Mouse (Mus musculus) gastrocnemius, postnatal 14 days (tissue): ENCODE measurements around the gene S1pr1. TPM values are rescaled to one million over a fixed set of nuclear protein-coding genes. Genes with fewer than 3 reads are reported as not detected.

Experiments used
- DNase-seq: peaks from one replicate; pipeline ENCODE4 v3.0.0; 2021; ENCODE audit warnings: mixed read lengths
- intact Hi-C: fragments of 180-260 bp; cut with DNase I; formaldehyde crosslinking; loops from one replicate; pipeline ENCODE4 v1.15.1; 2025; ENCODE audit warnings: low total_unique reads
- total RNA-seq, 2 experiments: library from RNA; stranded (reverse); gene quantifications; 2 replicates each; pipeline ENCODE4 v1.2.3; 2021

Gene S1pr1
- total RNA-seq, 2 experiments from 2014 or later: 19.7 to 43.0 TPM

DNA sequence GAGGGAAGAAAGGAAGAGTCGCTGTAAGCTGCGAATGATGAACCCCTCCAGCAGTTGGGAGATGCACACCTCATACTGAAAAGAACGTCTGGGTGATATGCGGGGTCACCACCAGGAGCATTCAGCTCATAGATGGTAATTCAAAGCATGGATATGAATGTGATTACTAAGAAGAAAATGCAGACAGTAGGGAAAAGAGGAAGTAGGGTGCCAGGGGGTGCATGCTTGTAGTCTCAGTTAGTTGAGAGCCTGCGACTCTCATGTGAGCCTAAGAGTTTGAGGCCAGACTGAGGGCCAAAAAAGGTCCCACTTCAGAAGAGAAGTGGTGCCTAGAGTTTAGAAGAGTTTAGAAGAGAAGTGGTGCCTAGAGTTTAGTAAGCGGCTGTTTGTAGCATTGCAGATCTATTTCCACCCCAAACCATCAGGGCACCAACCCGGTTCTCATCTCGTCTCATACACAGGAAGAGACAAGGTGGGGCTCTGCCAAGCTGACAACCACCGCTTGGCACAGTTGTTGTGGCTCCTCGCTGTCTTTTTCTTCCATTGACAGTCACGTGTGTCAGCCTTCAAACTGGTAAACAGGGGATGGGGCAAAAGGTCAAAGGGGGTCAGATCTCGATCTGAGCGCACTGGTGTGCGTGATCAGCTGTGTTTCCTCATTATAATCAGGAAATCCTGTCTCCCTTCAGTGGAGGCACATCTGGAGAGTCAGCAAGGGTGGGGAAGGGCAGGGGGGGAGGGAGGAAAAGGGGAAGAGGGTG is 32.4 kb downstream of the S1pr1 start:
- intact Hi-C loops: no loop called here
- DNase-seq: no peak

DNA sequence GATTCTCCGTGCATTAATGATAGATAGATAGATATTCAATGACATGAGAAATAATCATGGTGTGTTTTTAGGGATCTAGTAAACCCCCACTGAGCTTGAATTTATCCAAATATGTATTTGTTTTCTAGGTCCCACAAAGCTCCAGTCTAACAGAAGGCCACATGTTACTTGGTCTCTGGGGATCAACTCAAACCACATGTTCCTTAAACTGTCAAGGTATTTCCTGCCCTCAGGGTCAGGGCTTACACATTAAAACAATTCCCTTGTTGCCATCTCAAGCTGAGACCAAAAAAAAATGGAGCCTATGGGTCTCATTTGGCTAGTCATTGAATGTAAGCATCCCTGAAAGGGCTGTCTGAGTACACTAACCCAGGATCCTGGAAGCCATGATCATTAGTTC is 33.7 kb downstream of the S1pr1 start:
- DNase-seq: no peak
- intact Hi-C loops: no loop called here

DNA sequence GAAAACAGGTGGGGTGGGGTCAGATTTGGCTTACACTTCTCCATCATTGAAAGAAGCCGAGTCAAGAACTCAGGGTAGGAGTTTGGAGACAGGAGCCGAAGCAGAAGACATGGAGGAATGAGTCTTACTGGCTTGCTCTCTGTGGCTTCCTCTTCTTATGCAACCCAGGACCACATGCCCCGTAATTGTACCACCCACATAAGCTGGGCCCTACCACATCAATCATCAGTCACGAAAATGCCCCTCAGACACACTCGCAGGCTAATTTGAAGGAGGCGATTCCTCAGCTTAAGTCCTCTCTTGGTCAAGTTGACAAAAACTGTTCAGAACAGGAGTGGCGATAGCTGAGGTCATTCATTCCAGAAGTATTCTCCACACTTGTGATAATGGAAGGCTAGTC is 35.9 kb downstream of the S1pr1 start:
- no peak for DNase-seq
- intact Hi-C loops: no loop called here

GRCm38 (mm10) chr3:115675546-115676535 is 39.0 kb downstream of the S1pr1 start:
- no peak for DNase-seq
- intact Hi-C loops: no loop called here

DNA sequence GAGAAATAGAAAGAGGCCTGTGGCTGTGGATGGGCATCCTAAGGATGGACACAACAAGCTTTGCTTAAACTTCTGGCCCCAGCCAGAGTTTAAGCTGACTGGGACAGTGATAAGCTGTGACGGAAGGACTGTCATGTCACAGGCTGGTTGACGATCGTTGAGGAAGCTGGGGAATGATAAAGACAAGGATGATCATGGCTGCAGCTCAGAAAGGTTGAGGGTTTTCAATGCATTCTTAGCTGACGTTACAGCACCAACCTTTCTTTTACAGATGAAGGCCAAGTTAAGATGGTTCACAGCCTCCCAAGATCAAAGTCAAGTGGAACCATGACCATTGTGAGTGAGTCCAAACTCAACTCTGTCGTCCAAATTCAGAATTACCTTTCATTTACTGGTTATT is 40.2 kb downstream of the S1pr1 start:
- DNase-seq: no peak
- intact Hi-C loops: no loop called here

DNA sequence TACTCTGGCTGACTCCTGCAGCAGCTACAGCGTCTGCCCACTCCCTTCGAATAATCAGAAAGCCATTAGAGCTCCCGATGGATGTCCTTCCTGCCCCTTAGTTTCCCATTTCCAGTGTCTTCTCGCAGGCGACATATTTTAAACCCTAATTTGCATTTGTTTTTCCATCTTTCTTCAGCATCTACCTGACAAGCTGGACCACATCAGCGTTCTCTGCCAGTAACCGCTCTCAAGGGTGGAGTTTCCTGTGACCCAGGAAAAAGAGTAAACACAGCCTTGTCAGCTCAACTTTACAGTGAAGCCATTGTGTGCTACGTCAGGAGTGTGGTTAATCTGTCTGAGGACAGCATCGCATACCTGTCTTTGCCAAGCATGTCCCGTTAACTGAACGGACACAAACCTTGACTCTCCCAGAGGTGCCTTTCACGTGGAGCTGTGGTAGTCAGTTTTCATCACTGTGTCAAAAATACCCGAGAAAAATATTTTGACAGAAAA is 41.2 kb downstream of the S1pr1 start:
- DNase-seq: no peak
- intact Hi-C loops: no loop called here

DNA sequence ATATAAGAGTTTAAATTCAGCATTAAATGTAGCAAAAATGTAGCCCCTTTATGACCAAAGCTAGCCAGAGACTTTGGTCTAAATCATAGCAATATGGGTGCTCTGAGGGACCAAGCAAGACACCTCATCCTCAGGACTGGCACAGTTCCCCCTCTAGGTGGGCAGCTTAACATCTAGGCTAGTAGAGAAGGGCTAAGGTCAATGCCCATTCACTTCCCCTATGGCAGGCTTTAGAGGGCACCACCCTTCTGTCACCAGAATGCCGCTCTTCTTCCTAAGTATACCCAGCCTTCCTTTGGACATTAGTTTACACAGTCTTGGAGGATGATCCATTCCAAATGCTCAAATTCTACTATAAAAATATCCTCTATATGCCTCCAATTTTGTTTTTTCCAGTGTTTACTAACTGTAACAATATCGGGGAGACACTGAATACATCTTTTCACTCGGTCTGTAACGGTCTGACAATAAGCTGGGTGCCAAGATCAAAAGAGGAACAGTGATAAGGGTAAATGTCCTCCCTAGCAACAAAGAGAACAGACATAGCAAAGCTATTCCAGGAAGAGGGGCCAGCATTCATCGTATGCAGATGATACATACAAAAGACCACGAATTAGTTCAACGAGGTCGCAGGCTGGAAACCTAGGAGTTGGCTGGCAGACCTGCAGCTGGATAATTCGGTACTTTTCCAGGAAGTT is 41.8 kb downstream of the S1pr1 start:
- DNase-seq: no peak
- intact Hi-C loops: no loop called here

GRCm38 (mm10) chr3:115669230-115669629 is 45.6 kb downstream of the S1pr1 start:
- intact Hi-C loops: no loop called here
- DNase-seq: no peak

GRCm38 (mm10) chr3:115667182-115667581 is 47.7 kb downstream of the S1pr1 start:
- no peak for DNase-seq
- intact Hi-C loops: no loop called here

GRCm38 (mm10) chr3:115666547-115666946 is 48.3 kb downstream of the S1pr1 start:
- intact Hi-C loops: no loop called here
- DNase-seq: no peak

DNA sequence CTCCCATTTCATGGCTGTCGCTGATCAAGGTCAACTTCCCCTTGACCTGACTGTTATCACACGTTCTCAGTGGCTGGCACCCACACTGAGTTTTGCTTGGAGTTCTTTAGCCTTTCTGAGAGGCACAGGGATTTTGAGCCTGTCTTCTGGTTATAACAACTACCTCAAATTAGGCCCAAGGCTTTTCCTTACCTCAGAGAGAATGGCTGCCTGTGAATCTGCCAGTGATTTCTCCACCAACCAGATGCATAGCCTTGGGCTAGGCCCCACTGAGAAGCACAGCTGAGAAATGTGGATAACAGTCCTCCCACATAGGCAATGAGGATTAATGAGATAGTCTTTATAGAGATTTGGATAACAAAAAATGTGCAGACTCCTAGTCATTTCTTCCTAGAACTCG is 50.4 kb downstream of the S1pr1 start:
- intact Hi-C loops: loop anchor here (5.0 kb wide), 1 partner anchor 313 kb away; no protein-coding TSS in a partner anchor

GRCm38 (mm10) chr3:115660701-115661460 is 54.0 kb downstream of the S1pr1 start:
- peak; percentile 53 for DNase-seq
- intact Hi-C loops: loop anchor here (5.0 kb wide), 1 partner anchor 316 kb away; no protein-coding TSS in a partner anchor

More for the DNA sequence above, 50.4 kb downstream of the S1pr1 start:
- no peak for DNase-seq

Other genes with a start within 250 kb of the S1pr1 start
- gene Dph5, start 172.8 kb upstream of the S1pr1 start, total RNA-seq: 1 to 10 TPM; 7.2 to 9.7 TPM